Mouse (Mus musculus) liver, postnatal 0 days (tissue): ENCODE data around the gene Fam166b. TPM values are rescaled to one million over a fixed set of nuclear protein-coding genes. Genes with fewer than 3 reads are reported as not detected.

Experiments
- ATAC-seq: fragments of 200-750 bp; cut with Nextera tagmentation; 2 replicates; pipeline ENCODE4 v1.8.0; 2017; ENCODE audit warnings: mild to moderate bottlenecking, moderate library complexity
- DNase-seq: peaks from one replicate; pipeline ENCODE4 v3.0.0-alpha.2; 2016
- H3K27ac ChIP-seq: fragments of 300-500 bp; sonication (generic); 2 replicates; pipeline ENCODE4 v1.5.1; 2014; ENCODE audit warnings: antibody characterized with exemption, moderate library complexity, mild to moderate bottlenecking, low read depth
- H3K27me3 ChIP-seq: fragments of 300-500 bp; sonication (generic); 2 replicates; pipeline ENCODE4 v1.6.1; 2014; ENCODE audit warnings: low read length, control low read depth, mixed read lengths; ENCODE audit not compliant: insufficient read depth
- H3K36me3 ChIP-seq: fragments of 300-500 bp; sonication (generic); replicated peaks from 2 replicates; pipeline ENCODE4 v1.6.1; 2014; ENCODE audit warnings: mild to moderate bottlenecking, control low read depth, low read length, moderate library complexity, mixed read lengths; ENCODE audit not compliant: insufficient read depth
- H3K4me1 ChIP-seq: fragments of 300-500 bp; sonication (generic); 2 replicates; pipeline ENCODE4 v1.6.1; 2014; ENCODE audit warnings: antibody characterized with exemption, mild to moderate bottlenecking, control low read depth; ENCODE audit not compliant: insufficient read depth
- H3K4me2 ChIP-seq: fragments of 300-500 bp; sonication (generic); 2 replicates; pipeline ENCODE4 v1.6.1; 2014; ENCODE audit warnings: low read depth, mild to moderate bottlenecking, low read length, moderate library complexity, mixed read lengths
- H3K4me3 ChIP-seq: fragments of 300-500 bp; sonication (generic); 2 replicates; pipeline ENCODE4 v1.5.1; 2014; ENCODE audit warnings: low read depth, low read length
- H3K9ac ChIP-seq: fragments of 300-500 bp; sonication (generic); replicated peaks from 2 replicates; pipeline ENCODE4 v1.6.1; 2014; ENCODE audit warnings: mild to moderate bottlenecking, moderate library complexity
- H3K9me3 ChIP-seq: fragments of 300-500 bp; sonication (generic); 2 replicates; pipeline ENCODE4 v1.6.1; 2016; ENCODE audit warnings: mild to moderate bottlenecking, control low read depth, low read length, mixed read lengths
- CTCF ChIP-seq: sonication (generic); IDR thresholded peaks from 2 replicates; pipeline ENCODE4 v1.5.1; 2016; ENCODE audit warnings: antibody characterized with exemption, low read depth
- EP300 ChIP-seq: IDR thresholded peaks from 2 replicates; pipeline ENCODE4 v1.6.1; 2016; ENCODE audit warnings: antibody characterized with exemption, low read depth, mild to moderate bottlenecking
- WGBS: fragments of 180-500 bp; shearing (Covaris S2); extraction: QIAGEN DNeasy Blood & Tissue Kit; methylation state at CpG from one replicate; pipeline ENCODE4 v1.1.7; 2014; ENCODE audit not compliant: insufficient replicate concordance; 5-methylcytosine and 5-hydroxymethylcytosine counted together
- polyA plus RNA-seq: library from polyadenylated mRNA; unstranded; fragments of >200 nt; fragmentation: Nextera tagmentation; extraction: Ambion mirVana; gene quantifications from 2 replicates; pipeline ENCODE4 v1.2.1, GENCODE M21; 2015

Fam166b gene
- polyA plus RNA-seq, 1 experiment from 2014 or later, result 0.14 TPM

GRCm38 (mm10) chr4:43441639-43442038 lies 12.7 kb upstream of the Fam166b start, which contains the start of gene Tesk1:
TSS of gene Tesk1 (plus strand) at chr4:43441939.
- peak within 1 kb of the TSS; percentile 83 for H3K27ac ChIP-seq
- no peaks in the 10 kb centered on the region for H3K9me3 ChIP-seq
- DNase-seq (no peak), ATAC-seq (no peak)
- H3K27me3 ChIP-seq, result no peaks in the 10 kb centered on the region
- H3K36me3 ChIP-seq, result peaks cover 8% of the 10 kb centered on the region
- peak within 1 kb of the TSS; percentile 78 for H3K9ac ChIP-seq
- 28% methylated on average over 4 of the region's 4 CpGs for WGBS
- H3K4me3 ChIP-seq, result peak within 1 kb of the TSS; percentile 71
- H3K4me2 ChIP-seq, result peak within 1 kb of the TSS; percentile 99
- peaks cover 4% of the 10 kb centered on the region for H3K4me1 ChIP-seq
- TF ChIP-seq CTCF (no peak), EP300 (no peak)

GRCm38 (mm10) chr4:43432832-43433231 lies 3.9 kb upstream of the Fam166b start:
- H3K27ac ChIP-seq, result no peak overlapping the region
- WGBS, result 76% methylated on average over 1 of the region's 1 CpGs
- H3K36me3 ChIP-seq, result no peaks in the 10 kb centered on the region
- H3K9ac ChIP-seq, result no peak overlapping the region
- peaks cover 6% of the 10 kb centered on the region; the same call in 1 of the 2 replicates for H3K27me3 ChIP-seq
- H3K4me2 ChIP-seq, result no peak overlapping the region
- no peak overlapping the region for H3K4me3 ChIP-seq
- no peaks in the 10 kb centered on the region for H3K9me3 ChIP-seq
- ATAC-seq (no peak), DNase-seq (no peak)
- peaks cover 2% of the 10 kb centered on the region; the same call in 1 of the 2 replicates for H3K4me1 ChIP-seq
- TF ChIP-seq EP300 (no peak), CTCF (no peak)

- ATAC-seq (peak; percentile 64), DNase-seq (peak; percentile 83)
- TF ChIP-seq EP300, result no peak
- peak; percentile 94 for TF ChIP-seq CTCF
- Histone ChIP-seq H3K4me3 (no peak overlapping the region), H3K27ac (no peak overlapping the region), H3K36me3 (no peaks in the 10 kb centered on the region), H3K9ac (no peak overlapping the region), H3K4me1 (peaks cover 2% of the 10 kb centered on the region; the same call in 1 of the 2 replicates), H3K27me3 (peaks cover 17% of the 10 kb centered on the region), H3K4me2 (no peak overlapping the region), H3K9me3 (no peaks in the 10 kb centered on the region)
- 9% methylated on average over 4 of the region's 4 CpGs for WGBS
Measured at GRCm38 (mm10) chr4:43431690-43432089, 2.8 kb upstream of the Fam166b start.

GRCm38 (mm10) chr4:43428180-43428861 lies 613 bp downstream of the Fam166b start:
- Histone ChIP-seq H3K4me1 (peaks cover 7% of the 10 kb centered on the region), H3K36me3 (peaks cover 20% of the 10 kb centered on the region), H3K4me2 (no peak overlapping the region), H3K4me3 (no peak overlapping the region), H3K27me3 (peaks cover 38% of the 10 kb centered on the region), H3K9ac (no peak overlapping the region), H3K9me3 (no peaks in the 10 kb centered on the region), H3K27ac (no peak overlapping the region)
- DNase-seq (no peak), ATAC-seq (0 out of 2 replicates have a peak, but pooled peaks have one; percentile 5)
- 27% methylated on average over 16 of the region's 16 CpGs for WGBS
- TF ChIP-seq EP300 (no peak), CTCF (no peak)

- Histone ChIP-seq H3K36me3 (peaks cover 21% of the 10 kb centered on the region), H3K9me3 (no peaks in the 10 kb centered on the region), H3K4me3 (no peak overlapping the region), H3K27me3 (peaks cover 38% of the 10 kb centered on the region), H3K27ac (no peak overlapping the region), H3K4me1 (peaks cover 11% of the 10 kb centered on the region), H3K9ac (no peak overlapping the region), H3K4me2 (no peak overlapping the region)
- DNase-seq (no peak), ATAC-seq (no peak)
- 17% methylated on average over 22 of the region's 23 CpGs for WGBS
- TF ChIP-seq EP300 (no peak), CTCF (no peak)
Measured at GRCm38 (mm10) chr4:43427501-43428179, 1.3 kb downstream of the Fam166b start.

GRCm38 (mm10) chr4:43426487-43426886 lies 2.4 kb downstream of the Fam166b start:
- no peak for ATAC-seq
- WGBS, result 63% methylated on average over 10 of the region's 10 CpGs

More at GRCm38 (mm10) chr4:43426487-43426886, 2.4 kb downstream of the Fam166b start:
- TF ChIP-seq CTCF, result no peak
- TF ChIP-seq EP300, result no peak
- peaks cover 38% of the 10 kb centered on the region for H3K27me3 ChIP-seq
- peaks cover 12% of the 10 kb centered on the region for H3K4me1 ChIP-seq
- DNase-seq, result no peak
- H3K4me2 ChIP-seq, result no peak overlapping the region
- H3K27ac ChIP-seq, result no peak overlapping the region
- H3K4me3 ChIP-seq, result no peak overlapping the region
- H3K9me3 ChIP-seq, result no peaks in the 10 kb centered on the region
- peaks cover 31% of the 10 kb centered on the region for H3K36me3 ChIP-seq
- no peak overlapping the region for H3K9ac ChIP-seq
